Mouse (Mus musculus) lung, embryonic 16.5 days (tissue): ENCODE measurements around the gene Clk2. TPM values are rescaled to one million over a fixed set of nuclear protein-coding genes. Genes with fewer than 3 reads are reported as not detected.

ENCODE experiments used
- ATAC-seq: fragments of 200-750 bp; cut with Nextera tagmentation; 2 replicates; pipeline ENCODE4 v1.8.0; 2017; ENCODE audit warnings: low read depth, mild to moderate bottlenecking, moderate library complexity
- H3K27ac ChIP-seq: fragments of 300-500 bp; sonication (generic); 2 replicates; pipeline ENCODE4 v1.5.1; 2014; ENCODE audit warnings: mild to moderate bottlenecking, control low read depth, low read length
- H3K27me3 ChIP-seq: fragments of 300-500 bp; sonication (generic); 2 replicates; pipeline ENCODE4 v1.6.1; 2014; ENCODE audit warnings: low read depth, low read length, mixed read lengths; ENCODE audit not compliant: control insufficient read depth, insufficient read depth
- H3K36me3 ChIP-seq: fragments of 300-500 bp; sonication (generic); 2 replicates; pipeline ENCODE4 v1.6.1; 2014; ENCODE audit warnings: low read length; ENCODE audit not compliant: control insufficient read depth, insufficient read depth
- H3K4me1 ChIP-seq: fragments of 300-500 bp; sonication (generic); replicated peaks from 2 replicates; pipeline ENCODE4 v1.6.1; 2014; ENCODE audit warnings: low read length, mixed read lengths; ENCODE audit not compliant: control insufficient read depth, insufficient read depth
- H3K4me2 ChIP-seq: fragments of 300-500 bp; sonication (generic); 2 replicates; pipeline ENCODE4 v1.6.1; 2014; ENCODE audit warnings: low read depth, low read length, control low read depth
- H3K4me3 ChIP-seq: fragments of 300-500 bp; sonication (generic); 2 replicates; pipeline ENCODE4 v1.5.1; 2014; ENCODE audit warnings: mild to moderate bottlenecking, low read length, control low read depth
- H3K9ac ChIP-seq: fragments of 300-500 bp; sonication (generic); 2 replicates; pipeline ENCODE4 v1.6.1; 2014; ENCODE audit warnings: low read length, control low read depth
- H3K9me3 ChIP-seq: fragments of 300-500 bp; sonication (generic); 2 replicates; pipeline ENCODE4 v1.6.1; 2016; ENCODE audit warnings: low read length; ENCODE audit not compliant: control insufficient read depth
- WGBS: fragments of 180-500 bp; shearing (Covaris S2); extraction: QIAGEN DNeasy Blood & Tissue Kit; methylation state at CpG from one replicate; pipeline ENCODE4 v1.1.7; 2014; 5-methylcytosine and 5-hydroxymethylcytosine counted together
- polyA plus RNA-seq: library from polyadenylated mRNA; unstranded; fragments of >200 nt; fragmentation: Nextera tagmentation; extraction: Ambion mirVana; gene quantifications from 2 replicates; pipeline ENCODE4 v1.2.1, GENCODE M21; 2015

Gene Clk2
- polyA plus RNA-seq, result 22.7 and 25.1 TPM in 2 replicates

DNA sequence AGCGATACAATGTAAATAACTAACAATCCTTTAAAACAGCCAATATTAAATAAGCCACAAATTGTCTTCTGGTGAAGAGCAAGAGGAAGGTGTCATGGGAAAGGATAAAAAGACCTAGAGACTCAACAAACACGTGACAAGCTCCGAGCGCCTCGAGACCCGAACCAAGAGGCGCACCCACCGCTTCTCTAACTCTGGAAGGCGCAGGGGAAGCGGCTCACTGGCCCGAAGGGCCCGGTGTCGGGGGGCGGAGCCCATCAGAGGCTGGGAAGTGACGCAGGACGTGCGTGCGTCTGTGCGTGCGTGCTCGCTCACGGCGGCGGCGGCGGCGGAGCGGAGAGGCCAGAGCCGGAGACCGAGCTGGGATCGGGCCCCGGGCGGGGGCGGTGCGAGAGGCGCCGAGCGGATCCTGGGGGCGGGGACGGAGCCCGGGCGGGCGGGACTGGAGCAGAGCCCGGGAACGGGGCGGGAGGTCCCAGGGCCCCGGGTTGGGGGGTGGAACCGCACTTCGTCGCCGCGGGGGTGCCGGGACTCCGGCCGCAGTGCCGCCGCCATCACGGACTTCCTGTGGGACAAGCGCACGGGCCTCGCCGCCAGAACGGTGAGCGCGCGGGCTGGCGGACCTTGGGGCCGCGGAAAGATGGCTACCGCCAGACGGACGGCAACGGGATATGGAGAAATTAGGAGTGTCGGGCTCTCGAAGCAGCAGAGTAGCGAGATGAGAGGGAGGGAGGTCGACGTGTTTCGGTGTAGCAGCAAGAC lies at the start of gene Clk2:
Clk2 (plus strand) TSS at position 290 of the 762 bp plus-strand sequence.
- peaks cover 16% of the 10 kb centered on the region for H3K36me3 ChIP-seq
- peak within 1 kb of the TSS; percentile 87 for H3K4me3 ChIP-seq
- WGBS, result under 1% methylated on average over 74 of the region's 79 CpGs
- peaks cover 23% of the 10 kb centered on the region for H3K4me1 ChIP-seq
- no peaks in the 10 kb centered on the region for H3K9me3 ChIP-seq
- H3K27me3 ChIP-seq, result no peaks in the 10 kb centered on the region
- H3K9ac ChIP-seq, result peak within 1 kb of the TSS; percentile 99
- peak within 1 kb of the TSS; percentile 71 for H3K4me2 ChIP-seq
- peak; percentile 98 for ATAC-seq
- peak within 1 kb of the TSS; percentile 97 for H3K27ac ChIP-seq

GRCm38 (mm10) chr3:89115522-89115921 lies 49.1 kb upstream of the Clk2 start:
- Histone ChIP-seq H3K36me3 (no peaks in the 10 kb centered on the region), H3K27ac (no peak overlapping the region), H3K9ac (no peak overlapping the region), H3K4me2 (no peak overlapping the region), H3K27me3 (no peaks in the 10 kb centered on the region), H3K9me3 (no peaks in the 10 kb centered on the region), H3K4me1 (no peaks in the 10 kb centered on the region), H3K4me3 (no peak overlapping the region)
- WGBS, result 3% methylated on average over 2 of the region's 2 CpGs
- no peak for ATAC-seq

DNA sequence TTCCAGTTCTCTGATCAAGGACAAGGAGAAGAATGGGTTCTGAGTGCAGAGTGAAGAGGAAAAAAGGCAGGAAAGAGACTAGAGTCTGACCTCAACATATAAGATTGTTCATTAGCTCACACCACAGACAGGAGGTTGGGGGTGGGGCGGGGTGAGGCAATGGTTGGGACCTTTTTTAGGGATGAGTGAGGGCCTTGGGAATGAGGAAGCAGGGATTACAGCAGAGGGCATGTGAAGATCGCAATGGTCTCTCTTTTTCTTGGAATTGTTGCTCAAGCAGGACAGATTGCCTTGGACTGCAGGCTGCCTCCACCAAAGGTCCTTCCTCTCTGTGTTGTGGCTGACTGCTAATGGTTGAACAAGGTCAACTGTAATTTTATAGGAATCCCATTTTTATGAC lies 41.3 kb upstream of the Clk2 start:
- 91% methylated on average over 2 of the region's 2 CpGs for WGBS
- no peak for ATAC-seq

DNA sequence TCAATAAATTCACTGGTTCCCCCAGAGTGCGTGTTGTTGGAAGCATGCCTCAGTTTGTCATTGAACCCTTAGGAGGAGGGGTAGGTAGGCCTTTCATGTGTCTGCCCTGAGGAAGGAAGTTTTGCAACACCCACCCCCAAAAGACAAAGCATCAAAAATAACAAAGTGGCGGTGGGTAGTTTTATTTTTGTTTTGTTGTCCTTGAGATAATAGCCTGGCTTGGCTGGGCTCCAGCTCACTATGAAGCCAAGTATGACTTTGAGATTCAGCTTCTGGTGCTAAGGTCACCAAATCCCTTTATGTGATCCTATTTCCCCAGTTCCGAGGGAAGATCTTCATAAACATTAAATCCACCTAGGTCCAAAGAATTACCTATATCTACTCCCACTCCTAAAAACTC lies 40.4 kb upstream of the Clk2 start:
- ATAC-seq, result no peak
- no peak overlapping the region for H3K4me3 ChIP-seq

More for the DNA sequence above, 41.3 kb upstream of the Clk2 start:
- H3K9ac ChIP-seq, result no peak overlapping the region
- no peak overlapping the region for H3K27ac ChIP-seq
- no peaks in the 10 kb centered on the region for H3K9me3 ChIP-seq
- H3K27me3 ChIP-seq, result no peaks in the 10 kb centered on the region
- H3K4me3 ChIP-seq, result no peak overlapping the region
- H3K4me2 ChIP-seq, result no peak overlapping the region
- no peaks in the 10 kb centered on the region for H3K4me1 ChIP-seq
- no peaks in the 10 kb centered on the region for H3K36me3 ChIP-seq

GRCm38 (mm10) chr3:89125981-89126380 lies 38.6 kb upstream of the Clk2 start:
- no peak overlapping the region for H3K4me3 ChIP-seq
- no peak for ATAC-seq
- H3K36me3 ChIP-seq, result no peaks in the 10 kb centered on the region
- no peak overlapping the region for H3K27ac ChIP-seq
- no peak overlapping the region for H3K4me2 ChIP-seq
- H3K9me3 ChIP-seq, result no peaks in the 10 kb centered on the region
- no peak overlapping the region for H3K9ac ChIP-seq
- no peaks in the 10 kb centered on the region for H3K4me1 ChIP-seq
- WGBS, result 86% methylated on average over 3 of the region's 3 CpGs
- no peaks in the 10 kb centered on the region for H3K27me3 ChIP-seq

More for the DNA sequence above, 40.4 kb upstream of the Clk2 start:
- Histone ChIP-seq H3K27me3 (no peaks in the 10 kb centered on the region), H3K4me1 (no peaks in the 10 kb centered on the region), H3K36me3 (no peaks in the 10 kb centered on the region), H3K4me2 (no peak overlapping the region), H3K9ac (no peak overlapping the region), H3K27ac (no peak overlapping the region), H3K9me3 (no peaks in the 10 kb centered on the region)
- 53% methylated on average over 3 of the region's 3 CpGs for WGBS

DNA sequence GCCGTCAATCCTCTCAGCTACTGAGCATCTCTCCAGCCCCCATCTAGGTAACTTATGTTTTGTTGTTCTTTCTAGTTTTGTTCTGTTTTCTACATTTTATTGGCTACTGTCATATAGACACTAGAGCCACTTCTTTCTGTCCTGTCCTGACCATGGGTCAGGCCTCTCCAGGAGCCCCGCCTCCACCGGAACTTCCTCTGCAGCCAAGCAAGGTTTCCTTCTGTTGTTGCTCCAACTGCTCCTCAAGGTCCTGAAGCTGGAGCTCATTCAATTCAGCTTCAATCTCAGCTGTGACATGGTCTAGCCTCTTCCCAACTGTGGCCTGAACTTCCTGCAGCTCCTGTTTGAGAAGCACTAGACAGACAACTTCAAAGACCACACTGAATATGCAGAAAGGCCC lies 34.7 kb upstream of the Clk2 start:
- Histone ChIP-seq H3K9ac (no peak overlapping the region), H3K4me1 (0 out of 2 replicates have a peak, but pooled peaks cover 3% of the 10 kb centered on the region), H3K36me3 (no peaks in the 10 kb centered on the region), H3K27me3 (no peaks in the 10 kb centered on the region), H3K4me3 (no peak overlapping the region), H3K9me3 (no peaks in the 10 kb centered on the region), H3K27ac (no peak overlapping the region), H3K4me2 (no peak overlapping the region)
- WGBS, result 74% methylated on average over 3 of the region's 3 CpGs
- no peak for ATAC-seq

DNA sequence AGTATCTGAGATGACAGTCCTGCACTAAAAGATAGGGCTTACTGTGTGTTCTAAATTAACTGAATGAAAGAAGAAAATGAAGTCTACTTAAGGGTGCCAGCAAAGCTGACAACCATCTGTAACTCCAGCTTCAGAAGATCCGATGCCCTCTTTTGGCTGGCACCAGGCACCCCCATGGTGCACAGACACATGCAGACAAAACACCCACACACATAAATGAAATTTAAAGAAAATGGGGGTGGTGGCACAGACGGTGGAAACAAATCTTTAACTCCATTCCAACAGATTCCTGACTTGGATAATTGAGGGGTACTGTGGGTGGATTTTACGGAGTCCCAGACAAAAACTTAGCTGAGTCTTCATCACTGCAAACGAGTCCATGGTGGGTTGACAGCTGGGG lies 32.8 kb upstream of the Clk2 start:
- H3K4me3 ChIP-seq, result no peak overlapping the region; the same call in 1 of the 2 replicates
- H3K27me3 ChIP-seq, result no peaks in the 10 kb centered on the region
- H3K36me3 ChIP-seq, result no peaks in the 10 kb centered on the region
- H3K4me2 ChIP-seq, result peak overlapping the region; percentile 64
- WGBS, result 37% methylated on average over 4 of the region's 4 CpGs
- no peak for ATAC-seq
- no peak overlapping the region; the same call in 1 of the 2 replicates for H3K9ac ChIP-seq
- H3K4me1 ChIP-seq, result 0 out of 2 replicates have a peak, but pooled peaks cover 3% of the 10 kb centered on the region
- H3K27ac ChIP-seq, result no peak overlapping the region
- no peaks in the 10 kb centered on the region for H3K9me3 ChIP-seq

DNA sequence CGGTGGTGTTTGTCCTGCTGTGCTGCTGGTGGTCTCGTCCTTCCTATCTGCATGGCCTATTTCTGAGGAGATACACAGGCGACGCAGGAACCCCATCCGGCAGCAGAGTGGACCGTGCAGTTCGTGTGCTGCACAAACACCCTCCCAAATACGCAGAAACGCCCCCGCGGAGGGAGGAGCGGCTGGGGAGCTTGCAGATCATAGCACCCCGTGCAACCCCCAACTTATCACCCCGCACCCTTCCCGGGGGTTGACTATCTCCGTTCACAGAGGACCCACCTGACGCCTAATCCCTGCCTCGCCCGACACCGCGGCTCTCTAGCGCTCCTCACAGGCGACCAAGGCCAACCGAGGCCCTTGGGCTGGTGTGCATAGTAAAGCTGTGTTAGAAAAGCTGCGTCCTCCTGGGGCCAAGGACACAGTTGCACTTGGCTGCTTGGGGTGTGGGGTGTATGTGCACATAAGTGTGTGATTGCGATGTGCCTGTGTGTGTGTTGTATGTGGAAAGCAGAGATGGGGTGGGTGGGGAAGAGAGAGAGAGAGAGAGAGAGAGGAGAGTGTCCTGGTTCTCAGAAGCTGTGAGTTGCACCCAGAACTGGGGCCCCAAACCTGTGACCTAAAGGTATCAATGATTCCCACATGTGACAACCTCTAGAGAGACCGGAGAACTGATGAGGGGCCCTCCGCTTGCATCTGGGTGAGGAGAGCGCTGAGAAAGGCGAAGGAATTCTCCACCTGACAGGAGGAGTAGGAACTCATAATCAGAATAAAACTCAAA lies 32.1 kb upstream of the Clk2 start:
- H3K4me1 ChIP-seq, result 0 out of 2 replicates have a peak, but pooled peaks cover 3% of the 10 kb centered on the region
- no peak overlapping the region for H3K27ac ChIP-seq
- 12% methylated on average over 30 of the region's 30 CpGs for WGBS
- no peaks in the 10 kb centered on the region for H3K9me3 ChIP-seq
- no peaks in the 10 kb centered on the region for H3K27me3 ChIP-seq
- H3K4me3 ChIP-seq, result peak overlapping the region; percentile 37
- peak overlapping the region; percentile 60 for H3K9ac ChIP-seq
- peak overlapping the region; percentile 64 for H3K4me2 ChIP-seq
- H3K36me3 ChIP-seq, result no peaks in the 10 kb centered on the region
- ATAC-seq, result peak; percentile 51; the same call in 1 of the 2 replicates

- 63% methylated on average over 7 of the region's 7 CpGs for WGBS
- H3K27me3 ChIP-seq, result no peaks in the 10 kb centered on the region
- H3K4me2 ChIP-seq, result no peak overlapping the region
- no peaks in the 10 kb centered on the region for H3K9me3 ChIP-seq
- no peak overlapping the region for H3K27ac ChIP-seq
- H3K4me1 ChIP-seq, result 0 out of 2 replicates have a peak, but pooled peaks cover 3% of the 10 kb centered on the region
- H3K36me3 ChIP-seq, result no peaks in the 10 kb centered on the region
- no peak overlapping the region for H3K9ac ChIP-seq
- ATAC-seq, result no peak
- H3K4me3 ChIP-seq, result no peak overlapping the region
Measured at GRCm38 (mm10) chr3:89133063-89133450, 31.5 kb upstream of the Clk2 start.
